Mouse (Mus musculus) hindbrain, embryonic 12.5 days (tissue): ENCODE results near the gene Sys1. TPM values are rescaled to one million over a fixed set of nuclear protein-coding genes. Genes with fewer than 3 reads are reported as not detected.

Source experiments
- polyA plus RNA-seq: library from polyadenylated mRNA; unstranded; fragments of >200 nt; fragmentation: Nextera tagmentation; extraction: Ambion mirVana; gene quantifications from 2 replicates; pipeline ENCODE4 v1.2.1, GENCODE M21; 2016

The Sys1 gene
- polyA plus RNA-seq, 1 experiment from 2014 or later: 71.5 TPM

Other genes with a start within 250 kb of the Sys1 start
- gene Wfdc15b, start 235.3 kb upstream of the Sys1 start, polyA plus RNA-seq: not detected in 2 replicates
- not detected in 2 replicates for gene Svs2, start 218.5 kb upstream of the Sys1 start, polyA plus RNA-seq
- not detected in 2 replicates for gene Svs3b, start 200.3 kb upstream of the Sys1 start, polyA plus RNA-seq
- not detected in 2 replicates for gene Svs4, start 178.5 kb upstream of the Sys1 start, polyA plus RNA-seq
- not detected in 2 replicates for gene Svs3a, start 167.7 kb upstream of the Sys1 start, polyA plus RNA-seq
- not detected in 2 replicates for gene Svs6, start 140.2 kb upstream of the Sys1 start, polyA plus RNA-seq
- gene Svs5, start 124.2 kb upstream of the Sys1 start, polyA plus RNA-seq: not detected in 2 replicates
- gene Slpi, start 67.9 kb upstream of the Sys1 start, polyA plus RNA-seq: 1.2 and 2.0 TPM in 2 replicates
- gene Rbpjl, start 53.8 kb upstream of the Sys1 start, polyA plus RNA-seq: 0.33 and 0.37 TPM in 2 replicates
- gene Matn4, start 51.8 kb upstream of the Sys1 start, polyA plus RNA-seq: 31.5 and 39.5 TPM in 2 replicates
- gene Sdc4, start 13.1 kb upstream of the Sys1 start, polyA plus RNA-seq: 17.6 and 18.8 TPM in 2 replicates
- gene Gm20458, start 4.0 kb downstream of the Sys1 start, polyA plus RNA-seq: 1.2 and 5.7 TPM in 2 replicates
- gene Trp53tg5, start 16.8 kb downstream of the Sys1 start, polyA plus RNA-seq: not detected in 2 replicates
- 5.1 and 7.2 TPM in 2 replicates for gene Dbndd2, start 29.1 kb downstream of the Sys1 start, polyA plus RNA-seq
- 48.9 and 53.3 TPM in 2 replicates for gene Pigt, start 40.6 kb downstream of the Sys1 start, polyA plus RNA-seq
- 21.0 and 48.2 TPM in 2 replicates for gene Wfdc2, start 105.4 kb downstream of the Sys1 start, polyA plus RNA-seq
- not detected in 2 replicates for gene Spint3, start 116.5 kb downstream of the Sys1 start, polyA plus RNA-seq
- not detected in 2 replicates for gene Wfdc6a, start 128.5 kb downstream of the Sys1 start, polyA plus RNA-seq
- gene Eppin, start 136.6 kb downstream of the Sys1 start, polyA plus RNA-seq: not detected in 2 replicates
- gene Wfdc6b, start 156.6 kb downstream of the Sys1 start, polyA plus RNA-seq: not detected in 2 replicates
- gene Wfdc8, start 156.7 kb downstream of the Sys1 start, polyA plus RNA-seq: not detected in 2 replicates
- gene Wfdc16, start 181.8 kb downstream of the Sys1 start, polyA plus RNA-seq: not detected in 2 replicates
- gene Wfdc10, start 199.1 kb downstream of the Sys1 start, polyA plus RNA-seq: not detected in 2 replicates
- not detected in 2 replicates for gene Wfdc9, start 199.6 kb downstream of the Sys1 start, polyA plus RNA-seq
- gene Wfdc11, start 217.1 kb downstream of the Sys1 start, polyA plus RNA-seq: not detected in 2 replicates
- not detected in 2 replicates for gene Wfdc13, start 228.1 kb downstream of the Sys1 start, polyA plus RNA-seq
- not detected in 2 replicates for gene Spint4, start 241.5 kb downstream of the Sys1 start, polyA plus RNA-seq